Mouse (Mus musculus) brain, embryonic 14.5 days (tissue): ENCODE measurements around the gene Sec14l1.

ENCODE experiments used
- CTCF ChIP-seq: fragments of 200-500 bp; IDR thresholded peaks from 2 replicates; pipeline ENCODE4 v1.5.1; 2012; ENCODE audit warnings: inconsistent platforms, mild to moderate bottlenecking, moderate library complexity, borderline replicate concordance; ENCODE audit not compliant: insufficient read depth, insufficient read length; ENCODE audit errors: extremely low read depth
- POLR2A ChIP-seq: fragments of 200-500 bp; IDR thresholded peaks from 2 replicates; pipeline ENCODE4 v1.6.1; 2012; ENCODE audit warnings: mild to moderate bottlenecking, inconsistent platforms, borderline replicate concordance; ENCODE audit not compliant: poor library complexity, insufficient read depth, insufficient read length, severe bottlenecking; ENCODE audit errors: extremely low read depth

- TF ChIP-seq POLR2A (no peak), CTCF (no peak)
These were observed 19.9 kb downstream of the Sec14l1 start for GRCm38 (mm10) chr11:117134776-117135387.
